Mouse (Mus musculus) midbrain, embryonic 16.5 days (tissue): ENCODE data around the gene Rpp38. TPM values are rescaled to one million over a fixed set of nuclear protein-coding genes. Genes with fewer than 3 reads are reported as not detected.

ENCODE experiments used
- ATAC-seq: fragments of 200-750 bp; cut with Nextera tagmentation; 2 replicates; pipeline ENCODE4 v1.8.0; 2017; ENCODE audit warnings: moderate TSS enrichment
- H3K27ac ChIP-seq: fragments of 300-500 bp; sonication (generic); 2 replicates; pipeline ENCODE4 v1.5.1; 2014; ENCODE audit warnings: mild to moderate bottlenecking, low read length, mixed read lengths
- H3K27me3 ChIP-seq: fragments of 300-500 bp; sonication (generic); 2 replicates; pipeline ENCODE4 v1.6.1; 2014; ENCODE audit warnings: low read depth, low read length, mixed read lengths; ENCODE audit not compliant: control insufficient read depth, insufficient read depth
- H3K36me3 ChIP-seq: fragments of 300-500 bp; sonication (generic); 2 replicates; pipeline ENCODE4 v1.6.1; 2014; ENCODE audit warnings: mild to moderate bottlenecking, low read length, moderate library complexity, mixed read lengths; ENCODE audit not compliant: control insufficient read depth, insufficient read depth
- H3K4me1 ChIP-seq: fragments of 300-500 bp; sonication (generic); 2 replicates; pipeline ENCODE4 v1.6.1; 2014; ENCODE audit warnings: mild to moderate bottlenecking, low read length, mixed read lengths; ENCODE audit not compliant: control insufficient read depth, insufficient read depth
- H3K4me2 ChIP-seq: fragments of 300-500 bp; sonication (generic); 2 replicates; pipeline ENCODE4 v1.6.1; 2014; ENCODE audit warnings: mild to moderate bottlenecking, low read length, mixed read lengths
- H3K4me3 ChIP-seq: fragments of 300-500 bp; sonication (generic); 2 replicates; pipeline ENCODE4 v1.5.1; 2014; ENCODE audit warnings: low read depth, mild to moderate bottlenecking, low read length, moderate library complexity, mixed read lengths
- H3K9ac ChIP-seq: fragments of 300-500 bp; sonication (generic); 2 replicates; pipeline ENCODE4 v1.6.1; 2014; ENCODE audit warnings: low read depth, low read length, mixed read lengths
- H3K9me3 ChIP-seq: fragments of 300-500 bp; sonication (generic); replicated peaks from 2 replicates; pipeline ENCODE4 v1.6.1; 2014; ENCODE audit warnings: mild to moderate bottlenecking, low read length, mixed read lengths; ENCODE audit not compliant: control insufficient read depth, poor library complexity, severe bottlenecking
- WGBS: fragments of 180-500 bp; shearing (Covaris S2); extraction: QIAGEN DNeasy Blood & Tissue Kit; methylation state at CpG from one replicate; pipeline ENCODE4 v1.1.7; 2014; 5-methylcytosine and 5-hydroxymethylcytosine counted together
- polyA plus RNA-seq: library from polyadenylated mRNA; unstranded; fragments of >200 nt; fragmentation: Nextera tagmentation; extraction: Ambion mirVana; gene quantifications from 2 replicates; pipeline ENCODE4 v1.2.1, GENCODE M21; 2015

Rpp38 gene
- 10.8 and 11.8 TPM in 2 replicates for polyA plus RNA-seq

DNA sequence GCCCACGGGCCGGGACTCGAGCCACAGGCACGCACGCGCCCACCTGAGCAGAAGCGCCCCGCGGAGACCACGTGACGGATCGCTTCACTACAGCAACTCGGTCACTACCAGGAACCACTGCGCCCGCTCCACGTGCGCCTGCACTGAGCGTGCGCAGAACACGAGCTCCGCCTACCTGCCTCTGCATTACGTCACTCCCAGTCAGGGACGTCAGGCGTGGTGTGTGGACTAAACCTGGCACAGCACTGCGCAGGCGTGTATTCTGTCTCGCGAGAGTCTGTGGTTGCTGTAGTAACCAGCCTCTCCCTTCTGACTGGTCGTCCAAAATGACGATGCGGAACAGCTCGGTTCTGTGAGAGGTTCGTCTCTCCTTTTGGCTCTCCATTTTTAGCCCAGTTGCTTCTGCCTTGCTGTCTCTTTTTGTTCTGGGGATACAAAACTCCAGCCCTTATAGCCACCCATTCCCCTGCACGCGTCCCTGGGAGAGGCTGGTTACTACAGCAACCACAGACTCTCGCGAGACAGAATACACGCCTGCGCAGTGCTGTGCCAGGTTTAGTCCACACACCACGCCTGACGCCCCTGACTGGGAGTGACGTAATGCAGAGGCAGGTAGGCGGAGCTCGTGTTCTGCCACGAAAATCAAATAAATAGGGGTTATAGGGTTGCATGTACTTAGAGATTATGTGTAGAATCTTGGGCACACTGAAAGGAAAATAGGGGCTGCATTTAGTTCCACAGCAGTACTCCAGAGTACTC lies at the start of gene Rpp38:
Gene Rpp38 (minus strand): TSS at position 160 of the 759 bp plus-strand sequence.
- Histone ChIP-seq H3K9ac (peak within 1 kb of the TSS; percentile 67), H3K27me3 (no peaks in the 10 kb centered on the region; the same call in 1 of the 2 replicates), H3K4me1 (peaks cover 20% of the 10 kb centered on the region), H3K9me3 (no peaks in the 10 kb centered on the region), H3K4me3 (peak within 1 kb of the TSS; percentile 54), H3K4me2 (peak within 1 kb of the TSS; percentile 75), H3K27ac (peak within 1 kb of the TSS; percentile 87), H3K36me3 (peaks cover 15% of the 10 kb centered on the region)
- 0% methylated on average over 45 of the region's 45 CpGs for WGBS
- ATAC-seq, result peak; percentile 98

DNA sequence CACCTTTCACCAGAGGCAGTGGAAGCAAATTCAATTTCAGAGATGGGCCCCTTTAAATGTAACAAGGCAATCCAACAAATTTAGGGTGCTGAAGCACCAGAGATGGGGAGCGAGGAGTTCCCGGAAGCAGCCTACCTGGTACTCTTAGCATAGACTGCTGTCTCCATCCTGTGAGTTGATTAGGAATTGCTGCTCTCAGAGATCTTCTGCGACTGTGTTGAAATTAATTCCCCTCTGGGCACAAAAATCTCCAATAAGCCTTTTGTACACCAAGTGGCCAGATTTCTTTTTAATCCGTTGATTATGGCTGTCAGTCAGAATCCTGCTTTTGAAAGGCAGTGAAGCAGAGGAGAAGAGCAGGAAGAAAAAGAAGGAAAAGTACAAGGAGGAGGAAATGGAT lies 32.7 kb upstream of the Rpp38 start:
- Histone ChIP-seq H3K4me3 (no peak overlapping the region), H3K9ac (no peak overlapping the region), H3K27ac (no peak overlapping the region), H3K4me1 (no peaks in the 10 kb centered on the region), H3K36me3 (no peaks in the 10 kb centered on the region), H3K27me3 (no peaks in the 10 kb centered on the region), H3K4me2 (no peak overlapping the region), H3K9me3 (no peaks in the 10 kb centered on the region)
- no peak for ATAC-seq
- 28% methylated on average over 4 of the region's 4 CpGs for whole genome bisulfite sequencing

DNA sequence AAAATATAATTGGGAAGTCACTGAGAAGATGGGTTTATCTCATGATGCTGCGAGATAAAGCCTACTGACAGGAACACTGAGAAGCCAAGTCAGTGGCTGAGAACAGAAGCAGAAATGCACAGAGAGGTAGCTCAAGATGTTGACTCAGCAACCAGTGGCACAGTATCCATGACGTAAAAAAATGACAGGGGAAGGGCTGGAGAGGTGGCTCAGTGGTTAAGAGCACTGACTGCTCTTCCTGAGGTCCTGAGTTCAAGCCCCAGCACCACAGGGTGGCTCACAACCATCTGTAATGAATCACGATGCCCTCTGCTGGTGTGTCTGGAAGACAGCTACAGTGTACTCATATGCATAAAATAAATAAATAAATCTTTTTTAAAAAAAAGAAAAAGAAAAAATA lies 28.6 kb upstream of the Rpp38 start:
- H3K27me3 ChIP-seq, result no peaks in the 10 kb centered on the region
- H3K27ac ChIP-seq, result no peak overlapping the region
- WGBS, result 85% methylated on average over 3 of the region's 3 CpGs
- H3K9me3 ChIP-seq, result no peaks in the 10 kb centered on the region
- ATAC-seq, result no peak
- no peak overlapping the region for H3K4me2 ChIP-seq
- no peaks in the 10 kb centered on the region for H3K36me3 ChIP-seq
- H3K9ac ChIP-seq, result no peak overlapping the region
- H3K4me3 ChIP-seq, result no peak overlapping the region
- H3K4me1 ChIP-seq, result no peaks in the 10 kb centered on the region

DNA sequence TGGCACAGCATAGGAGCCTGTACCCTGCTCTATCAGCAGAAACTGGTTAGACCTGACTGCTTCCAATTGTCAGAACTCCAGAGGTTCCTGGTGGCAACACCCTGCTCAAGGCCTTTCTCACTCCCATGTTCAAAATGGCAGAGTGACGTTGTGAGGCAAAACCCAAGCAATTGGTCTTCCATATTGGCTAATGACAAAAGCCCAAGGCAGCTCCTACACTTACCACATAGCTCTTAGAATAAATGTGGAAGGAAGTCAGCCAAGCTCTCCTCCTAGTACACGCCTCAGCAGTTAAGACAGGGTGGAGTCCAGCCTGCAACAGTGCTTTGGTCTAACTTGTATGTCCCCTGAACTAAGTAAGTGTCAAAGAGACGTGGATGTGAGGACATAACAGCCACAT lies 25.4 kb upstream of the Rpp38 start:
- Histone ChIP-seq H3K9me3 (no peaks in the 10 kb centered on the region), H3K27me3 (no peaks in the 10 kb centered on the region), H3K27ac (no peak overlapping the region), H3K9ac (no peak overlapping the region), H3K4me2 (no peak overlapping the region), H3K36me3 (no peaks in the 10 kb centered on the region), H3K4me3 (no peak overlapping the region), H3K4me1 (no peaks in the 10 kb centered on the region)
- no peak for ATAC-seq
- 76% methylated on average over 3 of the region's 3 CpGs for WGBS

DNA sequence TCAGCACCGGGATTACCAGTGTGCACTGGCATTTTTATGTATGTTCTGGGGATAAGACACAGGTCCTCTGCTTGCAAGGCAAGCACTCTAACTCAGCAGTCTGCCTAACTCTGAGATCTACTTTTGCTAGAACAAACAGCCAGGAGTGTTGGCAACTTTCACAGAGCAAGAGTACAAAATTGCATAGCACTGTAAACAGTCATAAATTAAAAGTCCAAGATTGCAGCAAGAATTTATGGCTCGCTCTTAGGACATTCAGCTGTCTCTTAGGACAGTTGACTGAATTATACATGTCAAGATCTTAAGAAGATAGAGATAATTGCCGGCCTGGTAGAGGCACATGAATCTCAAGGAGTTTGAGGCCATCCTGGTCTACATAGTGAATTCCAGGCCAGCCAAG lies 23.9 kb upstream of the Rpp38 start:
- no peak overlapping the region for H3K27ac ChIP-seq
- WGBS, result 75% methylated on average over 3 of the region's 3 CpGs
- no peak for ATAC-seq

DNA sequence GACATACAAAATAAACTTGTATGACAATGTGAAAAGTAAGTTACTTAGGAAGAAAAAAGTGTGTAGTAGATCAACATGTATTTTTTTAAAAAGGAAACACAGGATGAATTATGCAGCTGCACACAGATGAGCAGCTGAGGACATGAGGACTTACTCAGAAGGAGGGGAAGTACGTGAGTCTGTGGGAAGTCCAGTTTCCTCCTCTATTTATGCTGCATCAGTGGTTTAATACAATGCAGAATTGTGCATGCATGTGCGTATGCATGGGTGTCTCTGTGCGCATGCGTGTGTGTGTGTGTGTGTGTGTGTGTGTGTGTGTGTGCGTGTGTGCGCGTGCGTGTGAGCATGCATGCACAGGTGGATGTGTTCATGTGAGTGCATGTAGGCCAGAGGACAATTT lies 23.4 kb upstream of the Rpp38 start:
- ATAC-seq, result no peak
- WGBS, result 92% methylated on average over 8 of the region's 8 CpGs
- Histone ChIP-seq H3K4me1 (no peaks in the 10 kb centered on the region), H3K9me3 (no peaks in the 10 kb centered on the region), H3K4me3 (no peak overlapping the region), H3K27ac (no peak overlapping the region), H3K9ac (no peak overlapping the region), H3K27me3 (no peaks in the 10 kb centered on the region), H3K36me3 (no peaks in the 10 kb centered on the region), H3K4me2 (no peak overlapping the region)

More for the DNA sequence above, 23.9 kb upstream of the Rpp38 start:
- Histone ChIP-seq H3K4me1 (no peaks in the 10 kb centered on the region), H3K4me3 (no peak overlapping the region), H3K4me2 (no peak overlapping the region), H3K9me3 (no peaks in the 10 kb centered on the region), H3K36me3 (no peaks in the 10 kb centered on the region), H3K9ac (no peak overlapping the region), H3K27me3 (no peaks in the 10 kb centered on the region)

DNA sequence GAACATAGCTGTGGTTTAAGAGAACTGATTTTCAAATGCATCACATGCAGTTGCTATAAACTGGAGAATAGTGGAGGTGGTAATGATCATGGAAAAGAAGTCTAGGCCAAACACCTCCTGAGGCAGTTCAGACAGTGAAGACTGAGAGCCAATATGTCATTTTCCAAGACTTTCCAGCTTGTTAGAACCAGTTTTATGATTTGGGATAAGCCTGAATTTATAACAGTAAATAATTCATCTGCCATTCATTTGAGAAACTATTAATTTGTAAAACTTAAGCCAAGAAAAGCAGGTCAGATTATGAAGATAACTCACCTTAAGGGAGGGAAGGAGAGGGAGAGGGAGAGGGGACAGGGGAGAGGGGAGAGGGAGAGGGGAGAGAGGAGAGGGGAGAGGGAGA lies 20.7 kb upstream of the Rpp38 start:
- no peak overlapping the region for H3K27ac ChIP-seq
- no peaks in the 10 kb centered on the region for H3K9me3 ChIP-seq
- H3K9ac ChIP-seq, result no peak overlapping the region
- no peak overlapping the region for H3K4me3 ChIP-seq
- H3K4me2 ChIP-seq, result no peak overlapping the region
- H3K36me3 ChIP-seq, result no peaks in the 10 kb centered on the region
- no peaks in the 10 kb centered on the region for H3K4me1 ChIP-seq
- no peaks in the 10 kb centered on the region for H3K27me3 ChIP-seq
- ATAC-seq, result no peak

DNA sequence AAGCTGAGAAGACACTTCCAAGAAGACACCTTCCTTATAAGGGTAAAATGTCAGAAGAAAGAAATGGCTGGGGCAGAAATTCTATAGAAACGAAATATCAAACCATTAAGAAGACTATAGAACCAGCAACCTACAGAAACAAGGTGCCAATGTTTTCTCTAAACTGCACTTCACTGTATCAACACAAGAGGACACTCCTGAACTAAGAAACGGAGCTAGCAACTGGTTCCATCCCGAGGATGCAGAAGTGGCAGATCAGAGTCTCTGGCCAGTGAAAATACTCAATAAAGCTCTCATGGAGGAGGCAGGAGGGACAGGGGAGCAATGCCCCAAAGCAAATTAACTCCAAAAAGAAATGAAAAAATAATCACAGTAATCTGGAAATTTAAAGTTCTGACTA lies 16.5 kb upstream of the Rpp38 start:
- H3K4me1 ChIP-seq, result no peaks in the 10 kb centered on the region
- H3K9ac ChIP-seq, result no peak overlapping the region
- 27% methylated on average over 3 of the region's 3 CpGs for WGBS
- H3K4me2 ChIP-seq, result no peak overlapping the region
- no peaks in the 10 kb centered on the region for H3K36me3 ChIP-seq
- no peaks in the 10 kb centered on the region for H3K9me3 ChIP-seq
- no peak overlapping the region for H3K4me3 ChIP-seq
- no peak overlapping the region for H3K27ac ChIP-seq
- H3K27me3 ChIP-seq, result no peaks in the 10 kb centered on the region
- no peak for ATAC-seq

DNA sequence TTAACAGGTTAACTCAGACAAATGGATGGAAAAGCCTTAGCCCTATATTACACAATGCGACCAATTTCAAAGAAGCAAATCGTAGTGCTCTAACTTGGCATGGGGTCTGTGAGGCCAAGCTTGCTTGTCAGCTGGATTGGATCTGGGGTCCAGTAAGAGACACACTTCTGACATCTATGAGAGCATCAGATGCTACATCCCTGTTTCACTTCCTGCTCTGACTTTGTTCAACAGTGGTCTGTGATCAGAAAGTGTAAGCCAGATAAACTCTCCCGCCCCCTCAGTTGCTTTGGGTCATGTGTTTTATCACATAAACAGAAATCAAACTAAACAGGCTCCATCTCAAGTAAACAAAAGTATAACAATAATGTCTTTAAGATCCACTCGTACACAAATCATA lies 16.0 kb upstream of the Rpp38 start:
- Histone ChIP-seq H3K4me3 (no peak overlapping the region), H3K36me3 (no peaks in the 10 kb centered on the region), H3K4me1 (no peaks in the 10 kb centered on the region), H3K27ac (no peak overlapping the region), H3K27me3 (no peaks in the 10 kb centered on the region), H3K4me2 (no peak overlapping the region), H3K9ac (no peak overlapping the region), H3K9me3 (no peaks in the 10 kb centered on the region)
- 82% methylated on average over 4 of the region's 4 CpGs for WGBS
- no peak for ATAC-seq
